Mouse (Mus musculus) ES-E14 (cell line): ENCODE measurements around the gene Cish. TPM values are rescaled to one million over a fixed set of nuclear protein-coding genes. Genes with fewer than 3 reads are reported as not detected.

Experiments
- DNase-seq: peaks from one replicate; pipeline ENCODE4 v3.0.0-alpha.2; 2013; ENCODE audit warnings: low read depth, low spot score
- H3K27ac ChIP-seq: 2 replicates; pipeline ENCODE4 v1.5.1; 2012; ENCODE audit warnings: low read depth, mild to moderate bottlenecking, low read length, moderate library complexity, mixed read lengths; ENCODE audit not compliant: poor library complexity, insufficient read depth, severe bottlenecking
- H3K36me3 ChIP-seq: 2 replicates; pipeline ENCODE4 v1.6.1; 2012; ENCODE audit warnings: mild to moderate bottlenecking, low read length, moderate library complexity, mixed read lengths; ENCODE audit not compliant: control insufficient read depth, poor library complexity, insufficient read depth, severe bottlenecking
- H3K4me1 ChIP-seq, 2 experiments: fragments of 150-350 bp in 1 of 2; sonication (generic) in 1 of 2; 2 replicates each; pipeline ENCODE4 v1.6.1; 2012; ENCODE audit warnings: low read length in 2 of 2, mild to moderate bottlenecking in 1 of 2, mixed read lengths in 1 of 2; ENCODE audit not compliant: control insufficient read depth in 2 of 2, insufficient read depth in 2 of 2, poor library complexity in 1 of 2
- H3K4me3 ChIP-seq, 2 experiments: fragments of 150-350 bp in 1 of 2; sonication (generic) in 1 of 2; 2 replicates each; pipeline ENCODE4 v1.5.1; 2012; ENCODE audit warnings: low read length in 2 of 2, low read depth in 1 of 2, mild to moderate bottlenecking in 1 of 2, mixed read lengths in 1 of 2; ENCODE audit not compliant: insufficient read depth in 1 of 2, poor library complexity in 1 of 2, severe bottlenecking in 1 of 2
- H3K9ac ChIP-seq: 2 replicates; pipeline ENCODE4 v1.6.1; 2012; ENCODE audit warnings: low read depth, mild to moderate bottlenecking, low read length, mixed read lengths; ENCODE audit not compliant: poor library complexity, insufficient read depth, severe bottlenecking
- H3K9me3 ChIP-seq: fragments of 150-350 bp; sonication (generic); 2 replicates; pipeline ENCODE4 v1.6.1; 2012; ENCODE audit warnings: low read depth, mild to moderate bottlenecking, low read length; ENCODE audit not compliant: control insufficient read depth, insufficient read depth
- CHD2 ChIP-seq: IDR thresholded peaks from 2 replicates; pipeline ENCODE4 v1.6.1; 2014; ENCODE audit warnings: mild to moderate bottlenecking, low read depth, low read length, inconsistent platforms
- HCFC1 ChIP-seq: IDR thresholded peaks from 2 replicates; pipeline ENCODE4 v1.6.1; 2012; ENCODE audit warnings: low read length, inconsistent platforms, borderline replicate concordance; ENCODE audit not compliant: insufficient read depth
- MAFK ChIP-seq: IDR thresholded peaks from 2 replicates; pipeline ENCODE4 v1.6.1; 2014; ENCODE audit warnings: mild to moderate bottlenecking, low read depth, low read length, inconsistent platforms; ENCODE audit not compliant: insufficient read depth
- ZC3H11A ChIP-seq: IDR thresholded peaks from 2 replicates; pipeline ENCODE4 v1.6.1; 2012; ENCODE audit warnings: low read depth, mild to moderate bottlenecking, inconsistent platforms, low read length, borderline replicate concordance
- ZNF384 ChIP-seq: IDR thresholded peaks from 2 replicates; pipeline ENCODE4 v1.6.1; 2012; ENCODE audit warnings: low read depth, low read length, inconsistent platforms
- in situ Hi-C, 2 experiments: fragments of 600-800 bp; cut with MboI; formaldehyde crosslinking; loops; one replicate each; pipeline ENCODE4 v1.15.1; 2025; ENCODE audit warnings: low sequenced_read_pairs in 2 of 2, inconsistent platforms in 1 of 2; ENCODE audit not compliant: unreplicated experiment in 2 of 2
- total RNA-seq: library from RNA; depleted of rRNA; stranded (reverse); fragments of 300-350 nt; gene quantifications from 2 replicates; pipeline ENCODE4 v1.2.3, GENCODE M21; 2012

Gene Cish
- total RNA-seq, 1 experiment = 2.5 TPM

- no peak for DNase-seq
- Histone ChIP-seq H3K36me3 (peaks cover 15% of the 10 kb centered on the region; the same call in 1 of the 2 replicates), H3K9me3 (no peaks in the 10 kb centered on the region), H3K4me3 (no peak overlapping the region), H3K27ac (no peak overlapping the region), H3K4me1 (peaks cover 0 to 28% of the 10 kb centered on the region in 2 experiments; a peak in 1 of 4 replicates), H3K9ac (no peak overlapping the region)
- in situ Hi-C loops = no loop called here
- no peak for TF ChIP-seq HCFC1
- no peak for TF ChIP-seq ZNF384
- no peak for TF ChIP-seq MAFK
- TF ChIP-seq CHD2 = no peak
- TF ChIP-seq ZC3H11A = no peak
Measured at GRCm38 (mm10) chr9:107327879-107328620, 32.2 kb downstream of the Cish start.

GRCm38 (mm10) chr9:107330791-107331190 is 35.0 kb downstream of the Cish start:
- H3K9me3 ChIP-seq = no peaks in the 10 kb centered on the region
- H3K9ac ChIP-seq = no peak overlapping the region
- no peak for DNase-seq
- in situ Hi-C loops = no loop called here
- H3K36me3 ChIP-seq = peaks cover 17% of the 10 kb centered on the region; the same call in 1 of the 2 replicates
- peaks cover 0 to 24% of the 10 kb centered on the region in 2 experiments; a peak in 1 of 4 replicates for H3K4me1 ChIP-seq
- H3K27ac ChIP-seq = no peak overlapping the region
- H3K4me3 ChIP-seq = no peak overlapping the region
- TF ChIP-seq MAFK (no peak), ZNF384 (no peak), ZC3H11A (no peak), CHD2 (no peak), HCFC1 (no peak)

- no peak overlapping the region for H3K4me3 ChIP-seq
- H3K4me1 ChIP-seq = peaks cover 0 to 6% of the 10 kb centered on the region in 2 experiments; a peak in 2 of 4 replicates
- H3K27ac ChIP-seq = no peak overlapping the region
- H3K9me3 ChIP-seq = no peaks in the 10 kb centered on the region
- H3K36me3 ChIP-seq = peaks cover 8% of the 10 kb centered on the region; the same call in 1 of the 2 replicates
- no peak for DNase-seq
- in situ Hi-C loops = no loop called here
- TF ChIP-seq HCFC1 (no peak), ZC3H11A (no peak), MAFK (no peak), ZNF384 (no peak), CHD2 (no peak)
- H3K9ac ChIP-seq = no peak overlapping the region
Measured at GRCm38 (mm10) chr9:107333686-107334085, 37.9 kb downstream of the Cish start.

GRCm38 (mm10) chr9:107334356-107334755 is 38.5 kb downstream of the Cish start:
- in situ Hi-C loops = no loop called here
- no peaks in the 10 kb centered on the region for H3K9me3 ChIP-seq
- H3K4me1 ChIP-seq = peaks cover 0 to under 1% of the 10 kb centered on the region in 2 experiments; a peak in 2 of 4 replicates
- no peak for TF ChIP-seq CHD2
- no peak for TF ChIP-seq ZC3H11A
- no peak for TF ChIP-seq MAFK
- TF ChIP-seq HCFC1 = no peak
- H3K36me3 ChIP-seq = peaks cover 4% of the 10 kb centered on the region; the same call in 1 of the 2 replicates
- DNase-seq = no peak
- no peak overlapping the region for H3K4me3 ChIP-seq
- H3K9ac ChIP-seq = no peak overlapping the region
- H3K27ac ChIP-seq = no peak overlapping the region

GRCm38 (mm10) chr9:107335046-107335445 is 39.2 kb downstream of the Cish start:
- Histone ChIP-seq H3K9me3 (no peaks in the 10 kb centered on the region), H3K4me1 (no peaks in the 10 kb centered on the region; a peak in 1 of 4 replicates), H3K36me3 (peaks cover 4% of the 10 kb centered on the region; the same call in 1 of the 2 replicates), H3K27ac (no peak overlapping the region), H3K4me3 (no peak overlapping the region), H3K9ac (no peak overlapping the region)
- TF ChIP-seq ZNF384 (no peak), CHD2 (no peak), ZC3H11A (no peak), MAFK (no peak), HCFC1 (no peak)
- in situ Hi-C loops = no loop called here
- no peak for DNase-seq
